ENCODE assay signal across 9 mouse cellular contexts in genomic region chr1:156241713-156242348, GRCm38 (mm10). TPM values are rescaled to one million over a fixed set of nuclear protein-coding genes. Genes with fewer than 3 reads are reported as not detected.
DNase-seq lines count a peak whose midpoint lies in the region; ATAC-seq and TF ChIP-seq lines count a peak whose summit lies in the region.
"Had no signal": no experiment of that assay in that cellular context is flagged by ENCODE, and none has a peak within 500 bp of the region (broad histone marks: within the 10 kb centered on the region; RNA-seq: fewer than 3 reads in every experiment).

No protein-coding gene starts in this region.

- H3K27me3 ChIP-seq in E14TG2a.4 (ENCODE audit: insufficient read depth, low read length), result no peaks in the 10 kb centered on the region
- no peaks in the 10 kb centered on the region for H3K27me3 ChIP-seq in midbrain, embryonic 16.5 days (ENCODE audit: control insufficient read depth, insufficient read depth, low read depth, low read length)

- peaks cover 7% of the 10 kb centered on the region for H3K4me1 ChIP-seq in E14TG2a.4 (replicated peaks; ENCODE audit: low read depth, low read length)
- H3K4me1 ChIP-seq in midbrain, embryonic 16.5 days (ENCODE audit: control insufficient read depth, insufficient read depth, low read length), result no peaks in the 10 kb centered on the region

- no peak overlapping the region for H3K4me2 ChIP-seq in midbrain, embryonic 16.5 days (ENCODE audit: low read length)

- no peak overlapping the region for H3K9ac ChIP-seq in midbrain, embryonic 16.5 days (ENCODE audit: low read depth, low read length)

- peak; percentile 73 for ATAC-seq in cerebellum, adult (ENCODE audit: insufficient number of reproducible peaks, low FRiP score, low TSS enrichment)
- ATAC-seq in midbrain, embryonic 16.5 days, result peak; percentile 73

- WGBS in midbrain, embryonic 16.5 days, result 7% methylated on average over 14 of the region's 14 CpGs

- intact Hi-C loops in gastrocnemius, adult 2 months (cut with DNase I), result loop anchor here (1.0 kb wide), 1 partner anchor 157 kb away; no protein-coding TSS in a partner anchor
- intact Hi-C loops in left cerebral cortex, postnatal 36 days (cut with DNase I), result loop anchor here (1.0 to 10.0 kb wide), 2 partner anchors 157 to 403 kb away; no protein-coding TSS in a partner anchor

- no peaks in the 10 kb centered on the region for H3K36me3 ChIP-seq in E14TG2a.4 (ENCODE audit: insufficient read depth, low read length)
- no peaks in the 10 kb centered on the region for H3K36me3 ChIP-seq in midbrain, embryonic 16.5 days (ENCODE audit: control insufficient read depth, insufficient read depth, low read length)

- peak; percentile 95; the same call in 1 of the 2 replicates for TF ChIP-seq CTCF in gastrocnemius, adult 2 months (IDR thresholded peaks at IDR 0.05)
- TF ChIP-seq CTCF in E14TG2a.4 (conservative IDR thresholded peaks at IDR 0.05; ENCODE audit: low read length), result peak; percentile 53

- no peaks in the 10 kb centered on the region for H3K9me3 ChIP-seq in E14TG2a.4 (ENCODE audit: low read length)
- no peaks in the 10 kb centered on the region for H3K9me3 ChIP-seq in midbrain, embryonic 16.5 days (replicated peaks; ENCODE audit: control insufficient read depth, low read length, poor library complexity, severe bottlenecking)

- H3K4me3 ChIP-seq in gastrocnemius, adult 2 months, result no peak overlapping the region
- 0 out of 2 replicates have a peak overlapping the region, but pooled peaks have one; percentile 32 for H3K4me3 ChIP-seq in E14TG2a.4 (replicated peaks; ENCODE audit: low read length)
- H3K4me3 ChIP-seq in midbrain, embryonic 16.5 days (ENCODE audit: low read depth, low read length), result no peak overlapping the region

- DNase-seq in gastrocnemius, adult 2 months, result peak; percentile 63
- DNase-seq in gastrocnemius, adult 8-10 months (ENCODE audit: low spot score in 2 of 2), result no peak
- peak; percentile 19 to 36 for DNase-seq in frontal cortex, postnatal 25 days (ENCODE audit: low spot score in 2 of 2)
- DNase-seq in left cerebral cortex, postnatal 36 days (ENCODE audit: low spot score in 2 of 2), result peak; percentile 23 to 47
- DNase-seq in spleen, adult 12 weeks (ENCODE audit: low spot score), result peak; percentile 29

- no peak overlapping the region for H3K27ac ChIP-seq in gastrocnemius, adult 2 months
- H3K27ac ChIP-seq in midbrain, embryonic 16.5 days (ENCODE audit: low read length), result no peak overlapping the region
- H3K27ac ChIP-seq: macrophage had no signal

RNA-seq across cellular contexts. Expression of gene Fam163a, which starts 37.0 kb away (rescaled TPM):
- total RNA-seq in gastrocnemius, adult 2 months (2021), result not detected
- total RNA-seq in gastrocnemius, adult 8-10 months (2022), result not detected
- 1 to 10 TPM; 8.1 to 8.9 TPM for total RNA-seq in left cerebral cortex, postnatal 36 days (2021)
- 5.7 and 5.9 TPM in 2 replicates for polyA plus RNA-seq in midbrain, embryonic 16.5 days (2015; fragmentation: Nextera tagmentation; extraction: Ambion mirVana)
- polyA plus RNA-seq: macrophage had no signal

Comparison
In these comparisons a context has a peak if more than half of its experiments do, and no peak if none do; other contexts are left out.
1. DNase-seq: peak in gastrocnemius, adult 2 months (single experiment), frontal cortex, postnatal 25 days (2 of 2), left cerebral cortex, postnatal 36 days (2 of 2) and spleen, adult 12 weeks (single experiment); none in gastrocnemius, adult 8-10 months (0 of 2).
2. RNA of gene Fam163a, which starts 37.0 kb away (total RNA-seq): 8.1 to 8.9 TPM in left cerebral cortex, postnatal 36 days; not detected in gastrocnemius, adult 2 months and not detected in gastrocnemius, adult 8-10 months; every median in the first group is over 4 times any median in the second.